Mouse (Mus musculus): Measurements from ENCODE around the gene Snupn.

DNA sequence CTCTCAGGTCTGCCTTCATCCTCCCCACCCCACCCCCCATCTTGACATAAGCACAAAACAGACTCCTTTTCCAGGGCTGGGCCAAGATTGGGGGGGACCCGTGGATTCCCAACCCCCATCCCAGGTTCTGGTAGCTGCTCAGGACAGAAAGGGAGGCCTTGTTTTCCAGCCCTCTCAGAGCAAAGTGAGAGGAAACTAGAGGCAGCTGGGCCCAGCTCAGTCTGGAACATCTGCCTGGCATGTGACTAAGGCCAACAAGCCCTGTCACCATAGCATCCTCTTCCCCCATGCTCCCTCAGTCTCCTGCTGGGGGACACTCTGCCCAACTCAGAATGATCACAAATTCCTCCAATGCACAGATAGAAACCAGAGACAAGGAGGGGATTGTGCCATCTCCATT is 35.6 kb upstream of the Snupn start:
- TF ChIP-seq POLR2A (IDR thresholded peaks at IDR 0.05; ENCODE audit: insufficient read depth, low read depth, low read length): no peak
- TF ChIP-seq CTCF (IDR thresholded peaks at IDR 0.05; ENCODE audit: insufficient read depth, low read depth, low read length): no peak
